Mouse (Mus musculus): ENCODE results near the gene Lefty2. TPM values are rescaled to one million over a fixed set of nuclear protein-coding genes. Genes with fewer than 3 reads are reported as not detected.
A peak's percentile ranks its signal among the peaks of the same experiment; 100 is the strongest.

Gene Lefty2
- total and polyA plus RNA-seq, 2 experiments from 2014 or later, result 7.1 to 15.3 TPM

DNA sequence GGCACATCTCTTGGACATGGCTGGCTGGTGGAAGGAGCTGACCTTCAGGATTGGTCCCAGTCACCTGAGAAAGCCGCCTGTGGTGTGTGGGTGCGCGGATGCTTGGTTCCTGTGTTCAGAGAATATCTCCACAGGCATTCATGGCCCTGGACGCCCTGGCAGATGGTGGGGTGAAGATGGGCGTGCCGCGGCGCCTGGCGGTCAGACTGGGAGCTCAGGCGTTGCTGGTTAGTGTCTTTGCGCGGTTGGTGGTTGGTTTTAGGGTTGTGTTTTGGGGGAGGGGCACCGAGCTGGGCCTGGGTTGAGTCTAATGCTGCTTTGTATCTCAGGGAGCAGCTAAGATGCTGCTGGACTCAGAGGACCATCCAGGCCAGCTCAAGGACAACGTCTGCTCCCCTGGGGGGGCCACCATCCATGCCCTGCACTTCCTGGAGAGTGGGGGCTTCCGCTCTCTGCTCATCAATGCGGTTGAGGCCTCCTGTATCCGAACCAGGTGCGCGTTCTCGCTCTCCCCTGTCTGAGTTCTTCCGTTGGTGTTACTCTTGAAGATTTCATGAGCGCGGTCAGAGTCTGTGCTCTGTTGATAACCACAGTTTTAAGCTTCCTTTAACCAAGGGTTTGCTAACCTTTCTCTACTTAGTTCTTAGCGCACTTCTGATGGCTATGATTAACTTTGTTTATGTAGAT, 13.7 kb downstream of the Lefty2 start:
- Histone ChIP-seq H3K4me2 (ENCODE audit: low read depth, low read length) (no peak overlapping the region), H3K9me3 (ENCODE audit: low read length) (no peaks in the 10 kb centered on the region), H3K27ac (no peak overlapping the region), H3K27me3 (ENCODE audit: insufficient read depth, low read length) (no peaks in the 10 kb centered on the region), H3K4me1 (ENCODE audit: insufficient read depth, low read length) (peaks cover 6% of the 10 kb centered on the region; the same call in 1 of the 2 replicates), H3K36me3 (ENCODE audit: insufficient read depth, low read length) (peaks cover 17% of the 10 kb centered on the region), H3K4me3 (ENCODE audit: low read length) (no peak overlapping the region), H3K9ac (replicated peaks; ENCODE audit: low read length) (no peak overlapping the region)
- 94% methylated on average over 24 of the region's 24 CpGs for WGBS
- DNase-seq (ENCODE audit: low spot score) (no peak), ATAC-seq (no peak)
- no peak for TF ChIP-seq CTCF (IDR thresholded peaks at IDR 0.05; ENCODE audit: low read depth)

DNA sequence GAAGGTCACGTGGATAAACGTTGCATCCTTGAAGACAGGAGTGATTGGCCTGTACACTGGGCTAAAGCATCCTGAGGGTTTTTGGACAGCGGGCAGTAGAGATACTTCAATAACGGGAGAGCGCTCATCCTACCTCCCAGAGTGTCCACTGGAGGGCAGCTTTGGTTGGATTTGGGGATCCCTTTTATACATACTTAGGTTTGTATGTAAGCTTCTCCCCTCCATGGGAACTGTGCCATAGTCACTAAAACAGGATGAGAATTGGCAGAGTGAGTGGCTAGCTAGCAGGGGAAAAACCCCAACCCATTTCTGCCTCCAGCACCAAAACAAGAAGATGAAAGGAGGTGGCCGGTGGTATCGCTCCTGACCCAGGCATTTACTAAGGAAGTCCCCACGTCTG, 18.2 kb downstream of the Lefty2 start:
- H3K9ac ChIP-seq (replicated peaks; ENCODE audit: low read length), result no peak overlapping the region
- DNase-seq (ENCODE audit: low spot score) (peak; percentile 51), ATAC-seq (0 out of 2 replicates have a peak, but pooled peaks have one; percentile 36)
- no peak overlapping the region for H3K27ac ChIP-seq
- H3K4me2 ChIP-seq (ENCODE audit: low read depth, low read length), result no peak overlapping the region
- H3K36me3 ChIP-seq (ENCODE audit: insufficient read depth, low read length), result peaks cover 17% of the 10 kb centered on the region
- peak; percentile 57 for TF ChIP-seq CTCF (IDR thresholded peaks at IDR 0.05; ENCODE audit: low read depth)
- no peaks in the 10 kb centered on the region for H3K4me1 ChIP-seq (ENCODE audit: insufficient read depth, low read length)
- no peak overlapping the region for H3K4me3 ChIP-seq (ENCODE audit: low read length)
- no peaks in the 10 kb centered on the region for H3K9me3 ChIP-seq (ENCODE audit: low read length)
- no peaks in the 10 kb centered on the region for H3K27me3 ChIP-seq (ENCODE audit: insufficient read depth, low read length)
- 45% methylated on average over 8 of the region's 8 CpGs for WGBS

DNA sequence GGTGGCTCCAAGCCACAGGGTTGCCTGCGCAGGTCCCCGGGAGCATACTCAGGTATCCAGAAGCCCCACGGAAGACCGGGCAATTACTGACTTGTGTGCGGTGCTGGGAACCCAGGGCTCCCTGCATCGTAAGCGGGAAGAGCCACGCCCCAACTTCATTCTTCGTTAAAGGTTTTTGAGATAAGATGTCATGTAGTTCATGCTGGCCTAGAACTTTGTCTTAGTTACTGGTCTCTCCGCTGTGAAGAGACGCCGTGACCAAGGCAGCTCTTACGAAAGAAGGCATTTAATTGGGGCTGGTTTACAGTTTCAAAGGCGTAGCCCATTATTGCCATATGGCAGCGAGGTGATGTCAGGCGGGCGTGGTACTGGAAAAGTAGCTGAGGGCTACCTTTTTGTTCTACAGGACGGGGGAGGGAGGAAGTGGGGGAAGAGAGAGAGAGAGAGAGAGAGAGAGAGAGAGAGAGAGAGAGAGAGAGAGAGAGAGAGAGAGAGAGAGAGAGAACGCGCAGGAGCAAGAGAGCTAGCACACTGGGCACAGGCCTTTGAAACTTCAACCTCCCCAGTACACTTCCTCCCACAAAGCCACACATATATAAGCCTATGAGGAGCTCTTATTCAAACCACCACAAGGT, 18.9 kb downstream of the Lefty2 start:
- Histone ChIP-seq H3K27ac (no peak overlapping the region), H3K4me3 (ENCODE audit: low read length) (no peak overlapping the region), H3K36me3 (ENCODE audit: insufficient read depth, low read length) (peaks cover 13% of the 10 kb centered on the region), H3K9me3 (ENCODE audit: low read length) (no peaks in the 10 kb centered on the region), H3K27me3 (ENCODE audit: insufficient read depth, low read length) (no peaks in the 10 kb centered on the region), H3K4me1 (ENCODE audit: insufficient read depth, low read length) (no peaks in the 10 kb centered on the region), H3K9ac (replicated peaks; ENCODE audit: low read length) (no peak overlapping the region), H3K4me2 (ENCODE audit: low read depth, low read length) (no peak overlapping the region)
- no peak for TF ChIP-seq CTCF (IDR thresholded peaks at IDR 0.05; ENCODE audit: low read depth)
- 67% methylated on average over 20 of the region's 20 CpGs for WGBS
- ATAC-seq (no peak), DNase-seq (ENCODE audit: low spot score) (no peak)

DNA sequence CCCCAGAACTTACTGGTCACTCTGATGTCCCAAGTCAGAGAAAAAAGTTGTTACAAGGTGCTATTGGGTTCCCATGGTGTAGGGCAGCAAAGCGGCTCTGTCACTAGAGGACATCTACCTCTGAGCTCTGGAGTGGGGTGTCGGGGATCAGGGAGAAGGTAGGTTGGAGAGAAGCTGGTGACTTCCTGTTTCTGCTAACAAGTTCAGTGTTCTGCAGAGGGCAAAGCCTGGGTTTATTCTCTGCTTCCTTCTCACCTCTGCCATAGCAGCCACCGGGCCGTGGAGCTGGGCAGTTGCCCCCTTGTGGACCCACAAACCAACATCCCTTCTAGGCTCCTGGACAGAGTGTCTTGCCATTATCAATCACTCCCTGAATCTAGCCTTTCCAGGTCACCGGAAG, 19.9 kb downstream of the Lefty2 start:
- DNase-seq (ENCODE audit: low spot score) (no peak), ATAC-seq (no peak)
- H3K4me1 ChIP-seq (ENCODE audit: insufficient read depth, low read length), result no peaks in the 10 kb centered on the region
- 92% methylated on average over 5 of the region's 5 CpGs for WGBS
- peaks cover 5% of the 10 kb centered on the region; the same call in 1 of the 2 replicates for H3K36me3 ChIP-seq (ENCODE audit: insufficient read depth, low read length)
- TF ChIP-seq CTCF (IDR thresholded peaks at IDR 0.05; ENCODE audit: low read depth), result no peak
- H3K27me3 ChIP-seq (ENCODE audit: insufficient read depth, low read length), result no peaks in the 10 kb centered on the region
- no peak overlapping the region for H3K4me3 ChIP-seq (ENCODE audit: low read length)
- no peak overlapping the region for H3K27ac ChIP-seq
- H3K4me2 ChIP-seq (ENCODE audit: low read depth, low read length), result no peak overlapping the region
- H3K9ac ChIP-seq (replicated peaks; ENCODE audit: low read length), result no peak overlapping the region
- H3K9me3 ChIP-seq (ENCODE audit: low read length), result no peaks in the 10 kb centered on the region

DNA sequence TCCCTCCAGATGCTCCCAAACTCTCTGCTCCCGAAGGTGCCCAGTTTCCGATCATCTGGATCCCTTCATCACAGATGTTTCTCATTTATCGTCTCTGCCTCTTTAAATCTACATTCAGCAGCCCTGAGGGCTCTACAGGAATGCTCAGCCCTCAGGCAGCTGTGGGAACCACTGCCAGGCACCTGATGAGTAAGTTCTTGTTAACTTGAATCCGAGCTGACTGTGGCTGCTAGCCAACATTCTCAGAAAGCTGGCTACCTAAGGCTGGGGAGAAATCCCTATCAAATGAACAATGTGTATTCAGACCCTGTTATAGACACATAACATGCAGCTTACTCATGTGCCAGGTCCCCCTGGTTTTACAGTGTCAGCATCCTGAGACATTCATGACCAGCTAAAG, 20.9 kb downstream of the Lefty2 start:
- Histone ChIP-seq H3K9me3 (ENCODE audit: low read length) (no peaks in the 10 kb centered on the region), H3K27me3 (ENCODE audit: insufficient read depth, low read length) (no peaks in the 10 kb centered on the region), H3K9ac (replicated peaks; ENCODE audit: low read length) (no peak overlapping the region), H3K4me1 (ENCODE audit: insufficient read depth, low read length) (no peaks in the 10 kb centered on the region), H3K4me2 (ENCODE audit: low read depth, low read length) (no peak overlapping the region), H3K4me3 (ENCODE audit: low read length) (no peak overlapping the region), H3K36me3 (ENCODE audit: insufficient read depth, low read length) (no peaks in the 10 kb centered on the region), H3K27ac (no peak overlapping the region)
- DNase-seq (ENCODE audit: low spot score) (no peak), ATAC-seq (no peak)
- no peak for TF ChIP-seq CTCF (IDR thresholded peaks at IDR 0.05; ENCODE audit: low read depth)
- 60% methylated on average over 4 of the region's 4 CpGs for WGBS

DNA sequence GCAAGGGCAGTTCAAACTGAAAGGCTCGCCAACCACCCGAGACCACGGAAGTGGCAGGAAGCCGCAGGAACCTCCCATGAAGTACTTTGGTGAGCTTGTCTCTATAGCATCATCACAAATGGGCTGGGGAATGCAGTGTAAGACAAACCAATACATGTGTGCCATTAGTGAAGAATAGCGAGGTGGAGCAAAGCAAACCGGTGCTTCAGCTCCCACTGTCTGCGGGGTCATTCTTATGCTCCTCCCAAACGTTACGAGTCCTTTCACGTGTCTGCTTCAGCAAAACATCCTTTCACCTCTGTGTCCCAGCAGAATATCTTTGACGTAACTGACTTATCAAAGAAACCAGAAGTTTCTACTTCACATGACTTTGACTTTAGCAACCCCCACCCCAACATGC, 23.5 kb downstream of the Lefty2 start:
- Histone ChIP-seq H3K27ac (no peak overlapping the region), H3K27me3 (ENCODE audit: insufficient read depth, low read length) (no peaks in the 10 kb centered on the region), H3K4me2 (ENCODE audit: low read depth, low read length) (no peak overlapping the region), H3K9me3 (ENCODE audit: low read length) (no peaks in the 10 kb centered on the region), H3K4me3 (ENCODE audit: low read length) (no peak overlapping the region), H3K4me1 (ENCODE audit: insufficient read depth, low read length) (no peaks in the 10 kb centered on the region), H3K36me3 (ENCODE audit: insufficient read depth, low read length) (no peaks in the 10 kb centered on the region), H3K9ac (replicated peaks; ENCODE audit: low read length) (no peak overlapping the region)
- WGBS, result 80% methylated on average over 11 of the region's 11 CpGs
- no peak for TF ChIP-seq CTCF (IDR thresholded peaks at IDR 0.05; ENCODE audit: low read depth)
- ATAC-seq (no peak), DNase-seq (ENCODE audit: low spot score) (no peak)

DNA sequence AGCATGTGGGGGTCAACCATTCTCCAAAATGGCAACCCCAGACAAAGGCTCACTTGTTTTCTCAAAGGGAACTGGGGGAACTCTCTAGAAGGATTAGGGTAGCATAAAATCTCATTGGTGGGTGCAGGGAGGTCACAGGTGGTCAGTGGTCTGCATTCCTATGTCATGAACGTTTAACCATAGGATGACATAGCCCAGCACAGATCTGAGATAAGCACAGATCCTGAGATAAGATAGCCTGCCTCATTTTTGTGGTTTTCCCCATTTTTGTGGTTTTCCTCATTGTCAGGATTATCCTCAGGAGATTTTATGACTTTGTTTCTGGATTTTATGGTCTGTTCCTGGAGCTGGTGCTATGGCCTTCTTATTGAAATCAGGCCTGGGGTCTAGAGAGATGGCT, 24.1 kb downstream of the Lefty2 start:
- Histone ChIP-seq H3K36me3 (ENCODE audit: insufficient read depth, low read length) (no peaks in the 10 kb centered on the region), H3K27me3 (ENCODE audit: insufficient read depth, low read length) (no peaks in the 10 kb centered on the region), H3K9me3 (ENCODE audit: low read length) (no peaks in the 10 kb centered on the region), H3K27ac (no peak overlapping the region), H3K4me1 (ENCODE audit: insufficient read depth, low read length) (no peaks in the 10 kb centered on the region), H3K4me3 (ENCODE audit: low read length) (no peak overlapping the region), H3K4me2 (ENCODE audit: low read depth, low read length) (no peak overlapping the region), H3K9ac (replicated peaks; ENCODE audit: low read length) (no peak overlapping the region)
- no peak for TF ChIP-seq CTCF (IDR thresholded peaks at IDR 0.05; ENCODE audit: low read depth)
- 72% methylated on average over 1 of the region's 1 CpGs for WGBS
- no peak for DNase-seq (ENCODE audit: low spot score)
- ATAC-seq, result no peak
